Mouse (Mus musculus) adrenal gland, postnatal 14 days (tissue): ENCODE measurements around the gene Ubtd2. TPM values are rescaled to one million over a fixed set of nuclear protein-coding genes. Genes with fewer than 3 reads are reported as not detected.
"Not testable (repeated sequence)": the region's sequence is repeated elsewhere in the genome, so short reads cannot be mapped to it uniquely, and the experiment has no call there.

Experiments
- DNase-seq: peaks from one replicate; pipeline ENCODE4 v3.0.0; 2021; ENCODE audit warnings: mixed read lengths
- total RNA-seq: library from RNA; stranded (reverse); gene quantifications from 2 replicates; pipeline ENCODE4 v1.2.3, GENCODE M21; 2021

Ubtd2 gene
- total RNA-seq, 1 experiment from 2014 or later: 17.3 TPM

- no peak for DNase-seq
Measured at GRCm38 (mm10) chr11:32464282-32464681, 9.1 kb downstream of the Ubtd2 start.

- DNase-seq: no peak
Measured at GRCm38 (mm10) chr11:32471925-32472324, 16.8 kb downstream of the Ubtd2 start.

- DNase-seq: no peak
Measured at GRCm38 (mm10) chr11:32474725-32475124, 19.6 kb downstream of the Ubtd2 start.

GRCm38 (mm10) chr11:32475487-32476236, 20.5 kb downstream of the Ubtd2 start:
- DNase-seq: no peak

- DNase-seq: no peak
Measured at GRCm38 (mm10) chr11:32481525-32481924, 26.4 kb downstream of the Ubtd2 start.

- no peak for DNase-seq
Measured at GRCm38 (mm10) chr11:32485290-32485689, 30.1 kb downstream of the Ubtd2 start.

- peak; percentile 22 for DNase-seq
Measured at GRCm38 (mm10) chr11:32486621-32487020, 31.5 kb downstream of the Ubtd2 start.

- DNase-seq: no peak
Measured at GRCm38 (mm10) chr11:32487501-32487900, 32.3 kb downstream of the Ubtd2 start.

GRCm38 (mm10) chr11:32488344-32488743, 33.2 kb downstream of the Ubtd2 start:
- DNase-seq: no peak

GRCm38 (mm10) chr11:32488808-32489670, 33.9 kb downstream of the Ubtd2 start:
- no peak for DNase-seq

GRCm38 (mm10) chr11:32491079-32491478, 35.9 kb downstream of the Ubtd2 start:
- no peak for DNase-seq

GRCm38 (mm10) chr11:32493312-32493711, 38.1 kb downstream of the Ubtd2 start:
- peak; percentile 45 for DNase-seq

- no peak for DNase-seq
Measured at GRCm38 (mm10) chr11:32495283-32495682, 40.1 kb downstream of the Ubtd2 start.

GRCm38 (mm10) chr11:32498757-32499535, 43.8 kb downstream of the Ubtd2 start:
- peak; percentile 46 for DNase-seq

GRCm38 (mm10) chr11:32499931-32500330, 44.8 kb downstream of the Ubtd2 start:
- DNase-seq: no peak

- DNase-seq: no peak
Measured at GRCm38 (mm10) chr11:32503711-32504110, 48.5 kb downstream of the Ubtd2 start.

GRCm38 (mm10) chr11:32505091-32505739, 50.0 kb downstream of the Ubtd2 start:
- DNase-seq: no peak

- no peak for DNase-seq
Measured at GRCm38 (mm10) chr11:32510930-32511329, 55.8 kb downstream of the Ubtd2 start.

GRCm38 (mm10) chr11:32514853-32515252, 59.7 kb downstream of the Ubtd2 start:
- DNase-seq: not testable (repeated sequence)

GRCm38 (mm10) chr11:32516091-32516490, 60.9 kb downstream of the Ubtd2 start:
- DNase-seq: no peak

- no peak for DNase-seq
Measured at GRCm38 (mm10) chr11:32516916-32517712, 61.9 kb downstream of the Ubtd2 start.
